Mouse (Mus musculus) bone marrow macrophage, adult 2 months (primary cell): ENCODE measurements around the gene Pik3cb.

ENCODE experiments used
- CTCF ChIP-seq: IDR thresholded peaks from 2 replicates; pipeline ENCODE4 v1.5.1; 2012; ENCODE audit warnings: low read depth, mild to moderate bottlenecking, low read length, moderate library complexity
- POLR2A ChIP-seq: IDR thresholded peaks from 2 replicates; pipeline ENCODE4 v1.6.1; 2012; ENCODE audit warnings: mild to moderate bottlenecking, low read depth, low read length, borderline replicate concordance

DNA sequence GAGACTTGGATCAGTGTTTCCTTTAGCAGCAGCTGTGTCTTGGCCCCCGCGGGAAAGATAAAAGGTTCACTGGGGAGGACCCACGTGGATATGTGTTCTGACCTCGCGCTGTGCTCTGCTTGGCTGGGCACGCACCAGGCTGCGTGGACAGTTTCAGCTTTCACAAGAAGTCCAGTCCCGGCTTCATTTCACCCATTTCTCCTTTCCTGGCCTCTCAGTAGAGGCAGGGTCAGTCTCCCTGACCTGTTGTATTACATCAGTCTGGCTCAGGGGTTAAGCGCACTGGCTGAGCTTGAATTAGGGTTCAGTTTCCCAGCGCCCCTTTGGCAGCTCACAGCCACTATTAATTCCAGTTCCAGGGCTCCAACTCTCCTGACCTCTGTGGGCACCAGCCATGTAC lies 30.8 kb upstream of the Pik3cb start:
- TF ChIP-seq CTCF = no peak
- TF ChIP-seq POLR2A = no peak
